Mouse (Mus musculus): ENCODE data around the gene Clcn2.

- TF ChIP-seq POLR2A (IDR thresholded peaks at IDR 0.05; ENCODE audit: extremely low read depth, insufficient read depth, low read length) (no peak), CTCF (IDR thresholded peaks at IDR 0.05; ENCODE audit: extremely low read depth, insufficient read depth, low read length) (peak; percentile 52)
Measured at GRCm38 (mm10) chr16:20702522-20702893, 15.0 kb downstream of the Clcn2 start.

Data from cortical plate, adult 2 months (tissue).